Mouse (Mus musculus) frontal cortex, postnatal 10 days (tissue): ENCODE data around the gene Hspa12b.

Experiments used
- DNase-seq, 2 experiments: peaks; one replicate each; pipeline ENCODE4 v3.0.0; 2022; ENCODE audit warnings: low spot score in 2 of 2, mixed read lengths in 1 of 2

The Hspa12b gene

GRCm38 (mm10) chr2:131129836-131130235 lies 2.8 kb downstream of the Hspa12b start:
- DNase-seq, result no peak

- DNase-seq, result no peak
Measured at GRCm38 (mm10) chr2:131130849-131131248, 3.8 kb downstream of the Hspa12b start.

GRCm38 (mm10) chr2:131132111-131132888 lies 5.2 kb downstream of the Hspa12b start:
- no peak for DNase-seq

- DNase-seq, result no peak
Measured at GRCm38 (mm10) chr2:131132930-131133547, 6.0 kb downstream of the Hspa12b start, which contains the start of gene Gm11037. TSS of gene Gm11037 (plus strand) at chr2:131133497.

- DNase-seq, result no peak
Measured at GRCm38 (mm10) chr2:131134381-131134780, 7.3 kb downstream of the Hspa12b start.

- DNase-seq, result no peak
Measured at GRCm38 (mm10) chr2:131134826-131135400, 7.8 kb downstream of the Hspa12b start.

- no peak for DNase-seq
Measured at GRCm38 (mm10) chr2:131135521-131136139, 8.6 kb downstream of the Hspa12b start.

GRCm38 (mm10) chr2:131138296-131138695 lies 11.2 kb downstream of the Hspa12b start:
- DNase-seq, result no peak

GRCm38 (mm10) chr2:131138760-131139159 lies 11.7 kb downstream of the Hspa12b start:
- DNase-seq, result peak in 1 of 2 experiments; percentile 2

GRCm38 (mm10) chr2:131139287-131139686 lies 12.2 kb downstream of the Hspa12b start:
- no peak for DNase-seq

GRCm38 (mm10) chr2:131139886-131140532 lies 12.9 kb downstream of the Hspa12b start:
- no peak for DNase-seq

- DNase-seq, result no peak
Measured at GRCm38 (mm10) chr2:131140533-131140905, 13.4 kb downstream of the Hspa12b start.

- DNase-seq, result no peak
Measured at GRCm38 (mm10) chr2:131141336-131141986, 14.4 kb downstream of the Hspa12b start.

- DNase-seq, result peak; percentile 35 to 42
Measured at GRCm38 (mm10) chr2:131142592-131142991, 15.5 kb downstream of the Hspa12b start.

GRCm38 (mm10) chr2:131143007-131143780 lies 16.1 kb downstream of the Hspa12b start:
- no peak for DNase-seq

GRCm38 (mm10) chr2:131145121-131145520 lies 18.0 kb downstream of the Hspa12b start:
- no peak for DNase-seq

- DNase-seq, result no peak
Measured at GRCm38 (mm10) chr2:131145536-131145935, 18.5 kb downstream of the Hspa12b start.

- DNase-seq, result no peak
Measured at GRCm38 (mm10) chr2:131146193-131147042, 19.3 kb downstream of the Hspa12b start.

- no peak for DNase-seq
Measured at GRCm38 (mm10) chr2:131147043-131147365, 19.9 kb downstream of the Hspa12b start.
